Mouse (Mus musculus) neutrophil, adult 65 days (primary cell): ENCODE measurements around the gene Cxcl15. TPM values are rescaled to one million over a fixed set of nuclear protein-coding genes. Genes with fewer than 3 reads are reported as not detected.

ENCODE experiments used
- total RNA-seq: library from RNA; stranded (reverse); gene quantifications from 2 replicates; pipeline ENCODE4 v1.2.4, GENCODE M21; 2023

Cxcl15 gene
- not detected in 2 replicates for total RNA-seq

DNA sequence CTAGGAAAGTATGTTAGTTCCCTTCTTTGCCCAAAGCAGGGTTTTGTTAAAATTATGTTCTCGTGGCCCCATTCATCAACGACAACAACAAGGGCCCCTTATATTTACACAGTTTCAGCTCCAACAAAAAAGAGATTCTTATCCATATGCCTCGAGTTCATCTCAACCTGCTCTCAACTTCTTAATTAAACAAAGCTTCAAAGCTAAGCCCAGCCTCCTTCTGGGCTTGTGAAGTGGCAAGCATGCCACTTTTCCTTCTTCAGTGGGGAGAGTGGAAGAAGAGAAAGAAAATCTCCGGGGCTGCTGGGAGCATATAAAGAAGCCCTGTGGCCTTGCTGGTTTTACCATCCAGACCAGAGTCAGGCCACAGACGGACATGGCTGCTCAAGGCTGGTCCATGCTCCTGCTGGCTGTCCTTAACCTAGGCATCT lies at the start of gene Cxcl15:
Gene Cxcl15, plus strand, starts transcription at position 340 of the 431 bp plus-strand sequence.

DNA sequence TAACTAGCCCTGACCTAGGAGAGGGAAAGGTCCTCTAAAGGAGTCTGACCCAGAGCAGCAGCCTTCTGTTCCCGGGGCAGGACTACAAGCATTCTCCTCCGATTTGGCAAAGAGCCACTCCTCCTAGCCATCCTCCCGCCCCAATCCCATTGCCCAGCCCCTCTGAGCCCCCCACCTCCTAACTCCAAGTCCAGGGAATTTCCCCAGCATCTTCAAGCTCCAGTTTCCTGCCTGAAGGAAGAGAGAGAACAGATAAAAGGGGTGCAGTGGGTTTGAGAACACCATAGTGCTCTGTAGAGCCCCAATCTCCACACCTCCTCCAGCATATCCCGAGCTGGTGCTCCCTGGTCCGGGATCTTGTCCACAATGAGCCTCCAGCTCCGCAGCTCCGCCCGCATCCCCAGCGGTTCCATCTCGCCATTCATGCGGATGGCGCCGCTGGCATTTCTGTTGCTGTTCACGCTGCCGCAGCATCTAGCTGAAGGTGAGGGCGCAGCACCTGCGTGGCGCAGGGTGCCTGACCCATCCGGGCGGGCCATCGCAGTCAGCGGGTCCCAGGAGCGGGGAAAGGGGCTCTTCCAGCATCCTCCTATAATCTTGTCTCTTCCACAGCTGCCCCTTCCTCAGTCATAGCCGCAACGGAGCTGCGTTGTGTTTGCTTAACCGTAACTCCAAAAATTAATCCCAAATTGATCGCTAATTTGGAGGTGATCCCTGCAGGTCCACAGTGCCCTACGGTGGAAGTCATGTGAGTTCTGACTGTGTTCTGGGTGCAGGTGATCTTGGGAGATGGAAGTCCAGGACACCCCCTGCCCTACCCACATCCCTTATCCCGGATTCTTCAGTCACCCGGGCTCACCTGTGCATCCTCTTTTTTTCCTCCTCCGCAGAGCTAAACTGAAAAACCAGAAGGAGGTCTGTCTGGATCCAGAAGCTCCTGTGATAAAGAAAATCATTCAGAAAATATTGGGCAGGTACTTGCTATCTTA lies 35.0 kb upstream of the Cxcl15 start, which contains the start of gene Cxcl5:
Gene Cxcl5, plus strand, starts transcription at position 284 of the 989 bp plus-strand sequence.

DNA sequence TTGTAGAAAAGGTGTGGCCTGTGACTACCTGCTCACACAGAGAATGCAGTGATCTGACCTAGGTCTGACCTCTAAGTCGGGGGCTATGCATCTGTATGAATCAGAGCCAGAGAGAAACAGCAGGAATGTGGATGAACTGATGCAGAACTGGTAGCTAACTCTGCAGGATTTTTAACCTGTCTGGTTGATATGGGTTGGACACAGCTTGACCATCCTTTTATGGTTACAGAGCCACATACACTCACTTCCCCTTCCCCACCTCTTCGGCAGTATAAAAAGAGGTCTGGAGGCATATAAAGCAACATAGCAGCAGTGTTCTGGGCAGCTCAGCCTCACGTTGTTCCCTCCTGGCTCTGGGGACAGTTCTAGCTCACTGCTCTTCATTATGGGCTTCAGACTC lies 26.1 kb upstream of the Cxcl15 start, which contains the start of gene Ppbp:
Gene Ppbp, plus strand, starts transcription at position 301 of the 400 bp plus-strand sequence.

DNA sequence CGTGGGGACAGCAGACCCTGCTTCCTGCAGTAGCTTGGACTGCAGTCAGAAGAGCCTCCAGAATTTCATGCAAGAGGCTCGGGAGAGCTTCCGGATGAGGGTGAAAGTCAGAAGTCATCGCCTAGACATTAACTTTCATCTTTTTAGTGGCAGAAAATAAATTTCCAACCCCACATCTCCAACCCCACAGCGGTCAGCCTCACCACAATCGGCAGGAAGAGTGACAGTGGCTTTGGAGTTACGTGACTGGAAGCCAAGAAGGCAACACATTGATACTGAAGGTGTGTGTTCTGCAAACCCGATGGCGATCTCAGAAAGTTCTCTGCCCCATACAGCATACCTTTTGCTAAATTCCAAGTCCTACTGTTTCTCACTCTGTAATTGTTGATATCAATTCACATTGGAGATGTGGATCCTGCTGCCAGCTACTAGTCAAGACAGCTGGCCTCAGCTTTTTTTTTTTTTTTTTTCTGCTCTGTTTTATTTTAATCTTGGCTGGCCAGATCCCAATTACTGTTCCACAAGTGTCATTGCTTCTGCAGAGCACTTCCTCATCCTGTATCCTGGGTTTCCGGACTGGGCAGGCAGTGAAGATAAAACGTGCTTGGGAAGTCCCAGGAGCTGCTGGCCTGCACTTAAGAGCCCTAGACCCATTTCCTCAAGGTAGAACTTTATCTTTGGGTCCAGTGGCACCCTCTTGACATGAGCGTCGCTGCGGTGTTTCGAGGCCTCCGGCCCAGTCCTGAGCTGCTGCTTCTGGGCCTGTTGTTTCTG lies 22.3 kb upstream of the Cxcl15 start, which contains the start of gene Pf4:
Gene Pf4, plus strand, starts transcription at position 556 of the 774 bp plus-strand sequence.

DNA sequence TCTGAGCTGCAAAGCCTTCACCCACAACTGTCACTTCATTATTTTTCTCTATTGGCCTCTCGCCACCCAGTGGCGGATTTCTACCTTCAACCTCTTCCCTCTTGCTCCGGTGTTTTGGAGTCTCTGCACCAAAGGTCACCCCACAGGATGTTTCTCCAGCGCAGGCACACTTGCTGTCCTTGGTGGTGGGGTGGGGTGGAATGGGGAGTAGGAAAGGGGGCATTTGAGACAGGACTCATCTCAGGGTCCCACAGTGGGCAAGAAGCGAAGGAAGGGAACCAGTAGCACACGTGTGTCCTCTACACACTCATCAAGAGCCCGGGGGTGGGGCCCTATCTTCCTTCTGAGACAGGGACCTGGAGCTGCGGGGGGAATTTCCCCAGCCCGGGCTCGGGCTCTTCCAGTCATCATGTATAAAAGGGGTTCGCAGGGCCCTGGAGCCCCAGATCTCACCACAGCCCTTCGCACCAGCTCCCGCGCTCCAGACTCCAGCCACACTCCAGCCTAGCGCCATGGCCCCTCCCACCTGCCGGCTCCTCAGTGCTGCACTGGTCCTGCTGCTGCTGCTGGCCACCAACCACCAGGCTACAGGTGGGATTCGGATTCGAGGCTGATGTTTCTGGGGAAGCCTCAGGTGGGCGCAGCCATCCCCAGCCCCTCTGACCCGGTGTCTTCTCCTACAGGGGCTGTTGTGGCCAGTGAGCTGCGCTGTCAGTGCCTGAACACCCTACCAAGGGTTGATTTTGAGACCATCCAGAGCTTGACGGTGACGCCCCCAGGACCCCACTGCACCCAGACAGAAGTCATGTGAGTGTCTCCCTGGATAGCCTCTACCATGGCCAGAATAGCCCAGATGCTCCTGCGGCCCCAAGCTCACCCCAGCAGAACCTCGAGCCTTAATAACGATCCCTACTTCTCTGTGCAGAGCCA lies 8.4 kb upstream of the Cxcl15 start, which contains the start of gene Cxcl3:
Gene Cxcl3, plus strand, starts transcription at position 445 of the 930 bp plus-strand sequence.

Other genes with a start within 250 kb of the Cxcl15 start
- not detected in 2 replicates for gene 5830473C10Rik, start 233.4 kb upstream of the Cxcl15 start, total RNA-seq
- 0.41 TPM in 1 of 2 replicates, not detected in the other for gene Rassf6, start 153.9 kb upstream of the Cxcl15 start, total RNA-seq
- not detected in 2 replicates for gene Cxcl5, start 35.2 kb upstream of the Cxcl15 start, total RNA-seq
- gene Ppbp, start 26.0 kb upstream of the Cxcl15 start, total RNA-seq, result 4.1 and 9.9 TPM in 2 replicates
- 15.2 and 24.4 TPM in 2 replicates for gene Pf4, start 22.1 kb upstream of the Cxcl15 start, total RNA-seq
- gene Cxcl3, start 8.4 kb upstream of the Cxcl15 start, total RNA-seq, result 4.6 and 5.9 TPM in 2 replicates
- gene Cxcl1, start 96.7 kb downstream of the Cxcl15 start, total RNA-seq, result 0.61 TPM in 1 of 2 replicates, not detected in the other
- gene Cxcl2, start 109.3 kb downstream of the Cxcl15 start, total RNA-seq, result 697 and 820 TPM in 2 replicates
- gene Mthfd2l, start 136.6 kb downstream of the Cxcl15 start, total RNA-seq, result 1.9 and 4.1 TPM in 2 replicates
- not detected in 2 replicates for gene Epgn, start 232.9 kb downstream of the Cxcl15 start, total RNA-seq